Mouse (Mus musculus) hematopoietic stem cell, adult 5-6 weeks (primary cell): Measurements from ENCODE around the gene Osbpl6. TPM values are rescaled to one million over a fixed set of nuclear protein-coding genes. Genes with fewer than 3 reads are reported as not detected.

Experiments used
- ATAC-seq, 2 experiments: fragments of 125-278 bp in 1 of 2; replicated peaks in 1 of 2; 2 replicates each; pipeline ENCODE4 v1.8.0; 2016 to 2017; ENCODE audit warnings: inconsistent platforms in 2 of 2, mild to moderate bottlenecking in 2 of 2, moderate number of reproducible peaks in 2 of 2, low read depth in 1 of 2, moderate TSS enrichment in 1 of 2; ENCODE audit not compliant: low FRiP score in 2 of 2, poor library complexity in 2 of 2, severe bottlenecking in 2 of 2, insufficient read depth in 1 of 2, low TSS enrichment in 1 of 2
- total RNA-seq: library from RNA; stranded (forward); fragments of 172-1452, 232-1000 nt; gene quantifications from 2 replicates; pipeline ENCODE4 v1.2.3, GENCODE M21; 2017

Osbpl6 gene
- total RNA-seq: not detected in 2 replicates

DNA sequence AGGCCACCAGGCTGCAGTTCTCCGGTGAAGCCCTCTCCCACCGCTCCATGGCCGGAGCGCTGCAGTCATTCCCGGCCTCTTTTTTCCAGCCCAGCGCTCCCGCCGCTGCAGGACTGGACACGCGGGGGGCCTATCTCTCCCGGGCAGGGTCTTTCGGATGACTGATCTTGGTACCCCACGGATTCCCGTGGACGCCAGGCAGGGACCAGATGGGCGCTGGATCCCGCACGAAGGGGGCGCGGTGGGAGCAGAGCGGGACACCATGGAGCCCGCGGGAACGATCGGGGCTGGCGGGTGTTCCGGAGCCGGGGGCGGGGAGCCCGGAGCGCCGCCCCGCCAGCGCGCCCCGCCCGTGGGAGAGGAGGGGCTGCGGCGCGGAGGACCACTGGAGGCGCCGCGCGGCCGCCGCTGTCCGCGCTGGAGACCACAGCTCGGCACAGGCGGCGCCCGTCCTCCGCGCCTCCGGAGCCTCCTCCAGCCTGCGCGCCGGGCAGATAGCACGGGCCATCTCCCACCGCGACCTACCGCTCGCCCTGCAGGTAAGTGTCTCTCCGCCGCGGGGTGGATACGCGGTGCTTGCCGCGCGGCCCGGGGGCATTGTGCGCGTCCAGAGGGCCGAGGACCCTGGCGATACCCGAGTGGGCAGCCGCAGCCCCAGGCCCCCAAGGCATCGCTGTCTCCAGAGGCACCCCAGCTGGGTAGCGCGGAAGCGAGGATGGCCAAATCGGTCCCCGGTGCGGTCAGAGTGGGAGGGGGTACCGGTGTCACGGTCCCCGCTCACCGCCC, at the start of gene Osbpl6:
Gene Osbpl6, plus strand, starts transcription at position 358 of the 786 bp plus-strand sequence.
- peak in 1 of 2 experiments; percentile 21; a peak in 1 of 4 replicates for ATAC-seq

DNA sequence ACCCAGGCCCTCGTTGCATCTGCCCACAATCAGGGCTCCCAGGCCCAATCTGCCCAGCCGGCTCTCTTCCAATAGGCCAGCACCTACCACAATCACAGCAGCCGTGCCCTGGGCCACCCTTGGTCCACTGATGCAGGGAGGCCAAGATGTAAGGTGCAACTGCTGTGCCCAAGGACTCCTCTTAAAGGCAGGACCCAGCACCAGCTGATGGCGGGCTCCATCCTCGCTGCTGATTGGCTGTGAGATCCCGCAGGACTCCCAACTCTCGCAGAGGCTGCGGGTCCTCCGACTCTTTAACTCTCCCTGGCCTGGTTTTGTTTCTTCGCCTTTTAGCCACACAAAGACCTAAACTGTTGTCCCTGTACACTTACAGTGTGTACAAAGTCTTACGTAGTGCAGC, 46.1 kb upstream of the Osbpl6 start, which contains the start of gene Cyct:
Gene Cyct, minus strand, starts transcription at position 225 of the 400 bp plus-strand sequence.
- no peak for ATAC-seq

DNA sequence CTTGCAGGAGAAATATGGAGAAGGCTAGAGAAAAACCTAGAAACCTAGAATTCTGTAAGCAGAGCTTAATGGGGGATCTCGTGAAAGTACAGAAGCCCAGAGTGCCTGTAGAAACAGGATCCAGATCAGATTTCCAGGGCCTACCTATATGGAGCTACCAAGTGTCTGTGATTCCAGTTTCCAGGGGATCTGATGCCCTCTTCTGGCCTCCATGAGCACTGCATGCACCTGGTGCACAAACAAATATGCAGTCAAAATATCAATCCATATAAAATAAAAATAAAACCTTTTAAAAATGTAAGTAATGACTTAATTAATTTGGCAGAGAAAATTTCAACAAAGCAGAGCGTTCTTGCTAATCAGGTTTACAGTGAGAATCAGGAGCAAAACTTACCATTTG, 44.2 kb upstream of the Osbpl6 start:
- no peak for ATAC-seq

DNA sequence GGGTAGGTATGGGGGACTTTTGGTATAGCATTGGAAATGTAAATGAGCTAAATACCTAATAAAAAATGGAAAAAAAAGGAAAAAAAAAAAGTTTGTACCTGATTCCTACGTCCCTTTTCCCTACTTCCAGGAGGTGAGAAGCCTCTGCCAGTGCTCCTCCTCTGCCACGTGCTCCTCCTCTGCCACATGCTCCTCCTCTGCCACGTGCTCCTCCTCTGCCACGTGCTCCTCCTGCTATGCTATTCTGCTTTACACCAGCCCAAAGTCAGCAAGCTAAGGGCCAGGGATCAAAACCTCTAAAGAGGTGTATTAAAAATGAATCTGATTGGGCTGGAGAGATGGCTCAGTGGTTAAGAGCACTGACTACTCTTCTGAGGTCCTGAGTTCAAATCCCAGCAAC, 40.5 kb upstream of the Osbpl6 start:
- ATAC-seq: no peak

DNA sequence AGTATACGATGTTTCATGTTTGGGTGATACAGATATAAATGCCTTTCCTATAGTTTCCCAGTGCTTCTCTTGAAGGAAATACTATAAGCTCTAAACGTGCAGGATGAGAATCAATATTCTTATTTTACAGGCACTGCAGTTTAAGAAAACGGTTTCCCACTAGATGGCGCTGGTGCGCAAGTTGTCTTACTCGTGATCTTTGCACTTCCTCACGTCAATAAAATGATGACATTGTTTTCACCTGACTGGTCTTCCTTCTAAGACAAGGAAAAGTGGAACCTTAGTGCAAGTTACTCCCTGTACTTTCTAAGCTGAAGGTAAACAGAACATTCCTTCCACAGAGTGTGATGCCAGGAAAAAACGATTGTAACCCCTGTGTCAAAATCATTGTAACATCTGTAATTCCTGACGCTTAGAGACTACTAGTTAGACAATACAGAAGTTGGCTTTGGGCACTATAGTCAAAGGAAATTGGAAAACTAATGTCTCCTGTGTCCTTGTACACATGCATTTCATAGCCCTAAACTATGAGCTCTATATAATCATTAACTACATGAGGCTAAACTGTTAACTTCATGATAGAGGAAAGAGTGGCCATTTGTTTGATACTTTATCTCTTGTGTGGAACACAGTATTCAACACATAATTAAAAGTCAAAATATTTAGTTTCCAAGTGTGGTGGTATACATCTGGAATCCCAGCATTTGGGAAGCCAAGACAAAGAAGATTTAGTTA, 39.0 kb upstream of the Osbpl6 start:
- peak; percentile 30 to 54; a peak in 1 of 4 replicates for ATAC-seq

DNA sequence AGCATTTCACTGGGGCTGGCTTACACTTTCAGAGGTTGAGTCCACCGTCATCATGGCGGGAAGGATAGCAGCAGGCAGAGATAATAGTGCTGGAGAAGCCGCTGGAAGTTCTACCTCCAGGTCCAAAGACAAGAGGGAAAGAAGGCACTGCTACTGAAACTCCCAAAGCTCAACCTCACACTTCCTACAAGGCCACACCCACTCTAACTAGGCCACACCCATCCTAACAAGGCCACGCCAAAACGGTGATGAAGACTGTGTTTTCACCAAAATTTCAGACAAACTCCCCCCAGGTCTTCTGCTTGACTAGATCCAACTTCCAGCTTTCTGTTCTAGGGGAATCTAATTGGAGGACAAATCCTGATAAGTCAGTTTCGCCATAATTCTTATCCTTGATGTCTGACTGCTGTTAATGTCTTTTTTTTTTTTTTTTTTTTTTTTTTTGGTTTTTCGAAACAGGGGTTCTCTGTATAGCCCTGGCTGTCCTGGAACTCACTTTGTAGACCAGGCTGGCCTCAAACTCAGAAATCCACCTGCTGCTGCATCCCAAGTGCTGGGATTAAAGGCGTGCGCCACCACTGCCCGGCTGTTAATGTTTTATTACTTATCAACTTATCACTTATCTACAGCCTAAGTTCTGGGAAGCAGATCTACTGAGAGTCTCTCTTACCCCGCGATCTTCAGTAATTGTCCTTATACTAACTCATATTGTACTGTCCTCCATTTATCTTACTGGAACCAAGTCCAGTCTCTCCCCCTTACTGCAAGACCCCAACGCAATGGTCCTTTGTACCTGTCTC, 37.2 kb upstream of the Osbpl6 start:
- no peak for ATAC-seq

DNA sequence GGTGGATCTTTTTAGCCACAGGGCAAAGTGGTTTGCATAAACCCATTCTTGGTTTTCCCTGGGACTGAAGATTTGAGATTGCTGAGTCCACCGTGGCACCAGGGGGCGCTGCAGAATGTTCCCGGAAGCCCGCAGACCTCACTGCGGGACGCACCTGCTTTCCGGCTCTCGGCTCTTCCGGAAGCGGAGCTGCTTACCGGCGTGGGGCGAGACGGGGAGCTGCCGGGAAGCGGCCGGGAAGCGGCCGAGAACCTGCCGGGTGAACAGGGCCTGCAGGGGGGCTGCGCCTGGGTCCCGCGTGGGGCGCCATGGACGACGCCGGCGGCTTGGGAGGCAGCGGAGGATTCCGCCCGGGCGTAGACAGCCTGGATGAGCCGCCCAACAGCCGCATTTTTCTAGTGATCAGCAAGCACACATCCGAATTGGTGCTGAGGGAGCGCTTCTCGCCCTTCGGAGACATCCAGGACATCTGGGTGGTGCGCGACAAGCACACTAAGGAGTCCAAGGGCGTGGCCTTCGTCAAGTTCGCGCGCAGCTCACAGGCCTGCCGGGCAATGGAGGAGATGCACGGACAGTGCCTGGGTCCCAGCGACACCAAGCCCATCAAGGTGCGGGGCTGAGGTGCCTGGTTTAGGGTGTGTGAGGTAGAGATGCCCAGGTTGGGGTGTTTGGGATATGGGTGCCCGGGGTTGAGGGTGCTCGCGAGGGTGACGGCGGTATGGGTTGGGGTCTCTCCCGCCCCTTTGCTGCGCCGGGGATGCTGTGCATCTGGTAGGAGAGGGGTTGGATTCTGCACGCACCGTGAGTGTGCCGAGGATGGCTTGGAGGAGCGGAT, 36.3 kb upstream of the Osbpl6 start, which contains the start of gene Rbm45:
Gene Rbm45, plus strand, starts transcription at position 164 of the 835 bp plus-strand sequence.
- peak; percentile 75 to 92 for ATAC-seq

DNA sequence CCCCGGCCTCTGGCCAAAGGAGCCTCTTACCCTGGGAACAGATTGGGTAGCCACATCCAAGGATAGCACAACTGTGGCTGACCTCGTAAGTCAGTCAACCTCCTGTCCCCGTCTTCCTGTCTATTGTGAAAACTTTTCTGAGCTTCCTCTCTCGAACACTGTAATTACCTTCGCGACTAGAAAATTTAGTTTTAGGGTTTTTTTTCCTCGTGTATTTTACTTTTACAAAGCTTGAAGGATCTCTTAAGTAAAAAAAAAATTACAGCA, 35.7 kb upstream of the Osbpl6 start:
- 0 out of 4 replicates have a peak, but pooled peaks of 1 of the 2 experiments have one; percentile 22 for ATAC-seq

DNA sequence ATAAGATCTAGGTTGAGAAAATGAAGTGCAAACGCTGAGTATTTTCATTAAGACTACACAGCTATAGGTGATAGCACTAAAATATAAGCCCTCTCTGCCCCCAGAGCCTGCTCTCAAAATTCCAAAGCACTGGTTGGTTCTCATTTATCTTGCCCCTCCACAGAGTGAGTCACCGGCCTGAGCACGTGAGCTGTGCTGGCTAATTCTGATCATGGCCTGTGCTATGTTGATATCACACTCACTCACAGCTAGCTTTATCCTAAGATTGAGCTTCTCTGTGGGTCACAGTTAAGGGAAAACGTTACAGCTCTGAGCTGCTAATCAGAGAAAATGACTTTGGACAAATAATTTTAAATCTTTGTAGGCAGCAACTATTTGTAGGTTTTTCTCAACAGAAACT, 34.1 kb upstream of the Osbpl6 start:
- ATAC-seq: no peak

DNA sequence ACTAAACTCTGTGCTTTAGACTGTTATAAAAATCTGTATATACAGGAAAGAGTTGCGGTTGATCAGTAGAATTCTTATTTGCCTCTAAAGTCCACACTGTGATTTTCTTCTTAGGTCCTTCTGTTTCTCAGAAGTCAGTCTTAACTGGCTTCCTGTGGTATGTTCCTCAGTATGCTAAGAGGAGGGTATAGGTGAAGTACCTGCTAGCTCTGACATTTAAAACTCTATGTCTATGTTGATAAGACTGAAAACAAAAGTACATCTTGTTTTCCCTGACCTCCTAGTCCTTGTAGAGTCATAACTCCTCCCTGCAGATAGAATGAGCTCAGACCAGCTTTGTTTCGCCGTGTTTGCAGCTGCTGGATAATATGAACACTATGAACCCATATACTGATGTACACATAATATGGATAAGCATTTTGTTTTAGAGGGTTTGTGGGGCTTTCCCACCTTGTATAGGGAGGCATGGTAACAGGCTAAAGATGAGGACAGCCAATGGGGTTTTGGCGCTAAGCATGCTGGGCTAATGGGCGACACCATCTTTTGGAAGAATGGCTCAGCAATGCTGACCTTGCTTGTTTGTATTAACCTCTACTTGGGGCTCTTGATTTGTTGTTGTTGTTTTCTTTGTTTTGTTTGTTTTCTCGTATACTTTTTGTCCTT, 31.6 kb upstream of the Osbpl6 start:
- ATAC-seq: no peak

DNA sequence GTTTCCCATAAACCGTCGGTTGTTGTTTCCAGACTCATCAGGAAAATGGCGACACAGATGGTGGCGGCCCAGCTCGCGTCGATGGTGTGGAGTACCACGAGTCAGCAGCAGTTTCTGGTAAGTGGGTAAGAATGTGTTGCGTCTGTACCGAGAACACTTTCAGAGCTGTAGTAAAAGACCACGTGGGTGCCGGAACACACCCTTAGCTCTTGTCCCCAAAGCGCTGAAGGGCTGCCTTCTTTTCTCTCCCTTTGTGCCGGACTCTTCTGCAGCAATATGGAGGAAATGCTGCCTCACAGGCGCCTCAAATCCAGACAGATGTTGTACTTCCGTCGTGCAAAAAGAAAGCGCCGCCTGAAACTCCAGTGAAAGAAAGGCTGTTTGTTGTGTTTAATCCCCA, 27.7 kb upstream of the Osbpl6 start:
- ATAC-seq: no peak

DNA sequence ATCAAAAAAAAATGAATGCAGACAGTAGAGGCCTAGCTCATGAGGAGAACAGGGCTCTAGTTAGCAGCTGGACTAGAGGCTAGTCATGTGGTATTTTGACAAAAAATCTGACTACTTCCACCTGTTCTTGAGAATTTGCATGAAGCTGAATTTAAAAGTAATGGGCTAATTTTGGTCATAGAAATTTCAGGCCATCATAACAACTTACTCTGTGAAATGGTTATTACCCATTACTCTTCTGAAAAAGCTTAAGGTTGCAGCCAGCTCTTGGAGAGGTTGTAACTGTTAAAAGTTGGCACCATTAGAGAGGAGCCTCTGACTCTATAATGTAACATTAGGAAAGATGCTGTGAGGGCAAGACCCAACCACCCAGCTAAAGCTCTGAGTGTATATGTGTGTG, 19.8 kb upstream of the Osbpl6 start:
- no peak for ATAC-seq

DNA sequence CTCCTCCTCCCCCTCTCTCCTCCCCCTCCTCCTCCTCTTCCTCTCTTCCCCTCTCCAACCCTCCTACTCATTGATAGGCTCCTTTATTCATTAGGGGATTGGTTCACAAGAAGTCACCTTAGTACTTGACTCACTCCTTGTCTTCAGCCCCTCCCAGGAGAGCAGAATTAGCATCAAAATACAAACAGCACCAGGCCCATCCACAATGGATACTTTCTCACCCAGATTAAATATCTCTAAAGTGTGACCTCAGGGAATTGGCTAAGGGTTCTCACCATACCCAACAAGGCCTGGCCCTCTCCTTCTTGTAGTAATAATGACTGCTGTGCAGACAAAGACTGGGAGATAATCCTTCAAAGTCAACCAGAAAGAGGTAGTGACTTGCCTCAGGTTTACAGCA, 6.1 kb upstream of the Osbpl6 start:
- no peak for ATAC-seq

DNA sequence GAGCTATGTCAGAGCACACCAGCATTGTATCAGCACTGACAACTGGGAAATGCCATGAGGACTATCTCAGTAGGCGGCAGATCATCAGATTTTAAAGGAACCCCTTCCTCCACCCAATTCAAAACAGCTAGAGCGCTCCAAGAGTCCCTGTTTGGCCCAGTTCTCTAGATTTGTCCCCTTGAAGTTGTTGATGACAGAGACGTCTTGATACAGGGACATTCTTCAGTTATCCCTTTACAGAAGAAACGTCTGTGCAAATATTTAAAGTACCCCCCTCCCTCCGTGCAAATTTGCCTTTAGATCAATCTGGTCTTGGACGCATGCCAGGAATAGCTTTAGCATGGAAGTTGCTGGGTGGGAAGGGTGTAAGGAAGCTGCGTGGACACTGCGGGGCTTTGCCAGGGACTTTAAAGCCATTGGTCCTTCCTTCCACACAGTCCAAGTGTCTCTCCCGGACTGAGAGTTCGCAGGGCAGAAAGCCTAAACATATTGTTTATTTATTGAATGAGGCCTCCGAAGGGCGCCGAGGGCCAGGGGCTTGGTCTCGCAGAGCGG, 635 bp upstream of the Osbpl6 start:
- no peak for ATAC-seq

DNA sequence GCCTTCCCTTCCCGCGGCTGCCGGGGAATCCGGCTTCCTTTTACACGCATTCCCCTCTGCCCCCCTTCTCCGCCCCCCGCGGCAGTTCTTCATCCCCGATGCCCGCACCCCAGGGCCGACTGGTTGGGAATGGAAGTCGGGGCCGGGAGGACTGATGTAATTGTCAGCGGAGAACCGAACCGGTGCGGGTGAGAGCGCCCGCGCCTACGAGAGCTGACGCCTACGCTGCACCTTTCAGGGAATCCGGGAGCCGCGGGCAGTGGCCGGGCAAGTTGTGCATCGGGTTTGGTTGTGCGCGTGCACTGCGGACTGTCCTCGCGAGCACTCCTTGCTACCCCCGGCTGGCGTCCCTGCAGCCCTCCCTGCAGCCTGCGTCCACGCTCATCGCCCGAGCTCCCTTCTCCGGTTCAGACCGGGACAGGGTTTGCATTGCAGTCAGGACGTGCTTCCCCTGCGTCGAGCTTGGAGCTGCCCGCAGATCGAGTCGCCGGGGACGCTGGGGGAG, 681 bp downstream of the Osbpl6 start:
- peak; percentile 47 to 61 for ATAC-seq

DNA sequence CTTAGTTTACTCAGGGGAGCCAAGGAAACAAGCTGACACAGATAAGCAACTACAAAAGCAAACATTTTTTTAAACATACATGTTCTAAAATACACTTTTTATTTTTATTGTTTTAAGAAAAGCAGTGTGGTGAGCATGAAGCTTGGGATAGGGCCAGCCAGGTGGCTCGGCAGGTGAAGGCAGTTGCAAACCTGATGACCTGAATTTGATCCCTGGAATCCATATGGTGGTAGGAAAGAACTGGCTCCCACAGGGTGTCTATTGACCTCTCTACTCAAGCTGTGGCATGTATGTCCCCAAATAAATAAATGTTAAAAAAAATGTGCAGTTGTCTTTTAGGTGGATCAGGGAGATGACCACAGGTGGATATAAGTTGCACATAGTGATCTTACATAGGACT, 3.2 kb downstream of the Osbpl6 start:
- ATAC-seq: no peak
